Mouse (Mus musculus): ENCODE measurements around the gene Cstad. TPM values are rescaled to one million over a fixed set of nuclear protein-coding genes. Genes with fewer than 3 reads are reported as not detected.

Gene Cstad
- polyA plus RNA-seq, 1 experiment from 2014 or later, result 0.63 TPM

GRCm38 (mm10) chr2:30573522-30573921 lies 21.3 kb upstream of the Cstad start:
- H3K9ac ChIP-seq (ENCODE audit: low read length), result no peak overlapping the region
- TF ChIP-seq EP300 (optimal IDR thresholded peaks at IDR 0.05) (no peak), CTCF (IDR thresholded peaks at IDR 0.05; ENCODE audit: low read depth) (no peak)
- H3K36me3 ChIP-seq (ENCODE audit: control insufficient read depth, insufficient read depth, low read length), result no peaks in the 10 kb centered on the region
- H3K4me2 ChIP-seq (replicated peaks; ENCODE audit: low read depth), result no peak overlapping the region
- H3K9me3 ChIP-seq (ENCODE audit: control insufficient read depth, low read length), result no peaks in the 10 kb centered on the region
- 81% methylated on average over 4 of the region's 4 CpGs for WGBS
- ATAC-seq (ENCODE audit: low FRiP score, low TSS enrichment), result no peak
- H3K4me3 ChIP-seq (ENCODE audit: low read depth, low read length), result no peak overlapping the region
- no peaks in the 10 kb centered on the region for H3K4me1 ChIP-seq (replicated peaks; ENCODE audit: control insufficient read depth, insufficient read depth)
- H3K27me3 ChIP-seq (ENCODE audit: control insufficient read depth, insufficient read depth, low read length), result no peaks in the 10 kb centered on the region
- no peak overlapping the region for H3K27ac ChIP-seq (replicated peaks)
- no peak for DNase-seq (ENCODE audit: low spot score)

- no peak overlapping the region for H3K4me2 ChIP-seq (replicated peaks; ENCODE audit: low read depth)
- H3K9ac ChIP-seq (ENCODE audit: low read length), result no peak overlapping the region
- H3K36me3 ChIP-seq (ENCODE audit: control insufficient read depth, insufficient read depth, low read length), result no peaks in the 10 kb centered on the region
- no peaks in the 10 kb centered on the region for H3K27me3 ChIP-seq (ENCODE audit: control insufficient read depth, insufficient read depth, low read length)
- no peak overlapping the region for H3K27ac ChIP-seq (replicated peaks)
- no peak for TF ChIP-seq EP300 (optimal IDR thresholded peaks at IDR 0.05)
- TF ChIP-seq CTCF (IDR thresholded peaks at IDR 0.05; ENCODE audit: low read depth), result no peak
- DNase-seq (ENCODE audit: low spot score), result no peak
- H3K4me3 ChIP-seq (ENCODE audit: low read depth, low read length), result no peak overlapping the region
- WGBS, result 89% methylated on average over 9 of the region's 9 CpGs
- H3K9me3 ChIP-seq (ENCODE audit: control insufficient read depth, low read length), result no peaks in the 10 kb centered on the region
- ATAC-seq (ENCODE audit: low FRiP score, low TSS enrichment), result no peak
- no peaks in the 10 kb centered on the region for H3K4me1 ChIP-seq (replicated peaks; ENCODE audit: control insufficient read depth, insufficient read depth)
These were observed 17.8 kb upstream of the Cstad start for GRCm38 (mm10) chr2:30577010-30577409.

- DNase-seq (ENCODE audit: low spot score), result no peak
- no peaks in the 10 kb centered on the region for H3K9me3 ChIP-seq (ENCODE audit: control insufficient read depth, low read length)
- H3K4me3 ChIP-seq (ENCODE audit: low read depth, low read length), result no peak overlapping the region
- TF ChIP-seq CTCF (IDR thresholded peaks at IDR 0.05; ENCODE audit: low read depth) (no peak), EP300 (optimal IDR thresholded peaks at IDR 0.05) (no peak)
- H3K9ac ChIP-seq (ENCODE audit: low read length), result no peak overlapping the region
- no peaks in the 10 kb centered on the region for H3K27me3 ChIP-seq (ENCODE audit: control insufficient read depth, insufficient read depth, low read length)
- H3K27ac ChIP-seq (replicated peaks), result no peak overlapping the region
- no peaks in the 10 kb centered on the region for H3K36me3 ChIP-seq (ENCODE audit: control insufficient read depth, insufficient read depth, low read length)
- WGBS, result 48% methylated on average over 2 of the region's 2 CpGs
- no peak overlapping the region for H3K4me2 ChIP-seq (replicated peaks; ENCODE audit: low read depth)
- no peak for ATAC-seq (ENCODE audit: low FRiP score, low TSS enrichment)
- H3K4me1 ChIP-seq (replicated peaks; ENCODE audit: control insufficient read depth, insufficient read depth), result no peaks in the 10 kb centered on the region
These were observed 16.8 kb upstream of the Cstad start for GRCm38 (mm10) chr2:30578006-30578405.

DNA sequence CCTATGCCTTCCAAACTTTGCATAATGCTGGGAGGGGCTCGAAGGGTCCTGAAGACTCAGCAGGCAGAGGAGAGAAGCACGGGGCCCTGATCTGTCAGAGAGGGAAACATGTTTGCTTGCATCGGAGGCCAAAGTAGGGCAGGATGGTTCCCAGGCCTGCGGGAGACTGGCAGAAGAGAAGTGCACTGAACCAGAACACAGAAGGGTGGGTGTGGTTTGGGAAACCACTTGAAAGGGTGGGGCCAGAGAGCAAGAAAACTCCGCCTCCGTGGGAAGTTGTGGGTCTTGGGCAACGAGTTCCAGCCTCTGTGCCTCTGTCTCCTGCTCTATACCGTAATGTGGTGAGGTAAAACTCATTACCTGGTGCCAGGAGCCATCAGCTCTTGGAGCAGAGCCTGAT lies 7.7 kb upstream of the Cstad start:
- H3K4me2 ChIP-seq (replicated peaks; ENCODE audit: low read depth), result no peak overlapping the region
- no peak overlapping the region for H3K9ac ChIP-seq (ENCODE audit: low read length)
- peaks cover 5% of the 10 kb centered on the region; the same call in 1 of the 2 replicates for H3K4me1 ChIP-seq (replicated peaks; ENCODE audit: control insufficient read depth, insufficient read depth)
- WGBS, result 19% methylated on average over 8 of the region's 8 CpGs
- TF ChIP-seq CTCF (IDR thresholded peaks at IDR 0.05; ENCODE audit: low read depth), result no peak
- TF ChIP-seq EP300 (optimal IDR thresholded peaks at IDR 0.05), result no peak
- H3K27ac ChIP-seq (replicated peaks), result peak overlapping the region; percentile 40; the same call in 1 of the 2 replicates
- no peaks in the 10 kb centered on the region for H3K27me3 ChIP-seq (ENCODE audit: control insufficient read depth, insufficient read depth, low read length)
- no peak overlapping the region for H3K4me3 ChIP-seq (ENCODE audit: low read depth, low read length)
- H3K36me3 ChIP-seq (ENCODE audit: control insufficient read depth, insufficient read depth, low read length), result no peaks in the 10 kb centered on the region
- H3K9me3 ChIP-seq (ENCODE audit: control insufficient read depth, low read length), result no peaks in the 10 kb centered on the region
- peak; percentile 4; the same call in 1 of the 2 replicates for ATAC-seq (ENCODE audit: low FRiP score, low TSS enrichment)
- no peak for DNase-seq (ENCODE audit: low spot score)

- Histone ChIP-seq H3K4me3 (ENCODE audit: low read depth, low read length) (no peak overlapping the region), H3K36me3 (ENCODE audit: control insufficient read depth, insufficient read depth, low read length) (no peaks in the 10 kb centered on the region), H3K4me1 (replicated peaks; ENCODE audit: control insufficient read depth, insufficient read depth) (peaks cover 5% of the 10 kb centered on the region; the same call in 1 of the 2 replicates), H3K9me3 (ENCODE audit: control insufficient read depth, low read length) (no peaks in the 10 kb centered on the region), H3K27ac (replicated peaks) (no peak overlapping the region), H3K4me2 (replicated peaks; ENCODE audit: low read depth) (no peak overlapping the region), H3K9ac (ENCODE audit: low read length) (no peak overlapping the region), H3K27me3 (ENCODE audit: control insufficient read depth, insufficient read depth, low read length) (no peaks in the 10 kb centered on the region)
- WGBS, result 59% methylated on average over 2 of the region's 2 CpGs
- TF ChIP-seq EP300 (optimal IDR thresholded peaks at IDR 0.05), result no peak
- TF ChIP-seq CTCF (IDR thresholded peaks at IDR 0.05; ENCODE audit: low read depth), result no peak
- no peak for DNase-seq (ENCODE audit: low spot score)
- ATAC-seq (ENCODE audit: low FRiP score, low TSS enrichment), result no peak
These were observed 7.2 kb upstream of the Cstad start for GRCm38 (mm10) chr2:30587671-30588070.

- Histone ChIP-seq H3K27me3 (ENCODE audit: control insufficient read depth, insufficient read depth, low read length) (no peaks in the 10 kb centered on the region), H3K9ac (ENCODE audit: low read length) (no peak overlapping the region), H3K4me2 (replicated peaks; ENCODE audit: low read depth) (no peak overlapping the region), H3K4me1 (replicated peaks; ENCODE audit: control insufficient read depth, insufficient read depth) (peaks cover 7% of the 10 kb centered on the region; the same call in 1 of the 2 replicates), H3K9me3 (ENCODE audit: control insufficient read depth, low read length) (no peaks in the 10 kb centered on the region), H3K27ac (replicated peaks) (peak overlapping the region; percentile 82), H3K36me3 (ENCODE audit: control insufficient read depth, insufficient read depth, low read length) (no peaks in the 10 kb centered on the region), H3K4me3 (ENCODE audit: low read depth, low read length) (no peak overlapping the region)
- WGBS, result 42% methylated on average over 4 of the region's 4 CpGs
- no peak for TF ChIP-seq EP300 (optimal IDR thresholded peaks at IDR 0.05)
- no peak for TF ChIP-seq CTCF (IDR thresholded peaks at IDR 0.05; ENCODE audit: low read depth)
- ATAC-seq (ENCODE audit: low FRiP score, low TSS enrichment), result peak; percentile 60; the same call in 1 of the 2 replicates
- no peak for DNase-seq (ENCODE audit: low spot score)
These were observed 5.8 kb upstream of the Cstad start for GRCm38 (mm10) chr2:30588985-30589511.
